Mouse (Mus musculus) large intestine, adult 2 months (tissue): ENCODE results near the gene Pfkm. TPM values are rescaled to one million over a fixed set of nuclear protein-coding genes. Genes with fewer than 3 reads are reported as not detected.

Experiments used
- DNase-seq: peaks from one replicate; pipeline ENCODE4 v3.0.0-alpha.2; 2012; ENCODE audit warnings: low read depth, low spot score
- WGBS: fragments of 180-500 bp; shearing (Covaris S2); methylation state at CpG from one replicate; pipeline ENCODE4 v1.1.7; 2018; 5-methylcytosine and 5-hydroxymethylcytosine counted together
- polyA plus RNA-seq: library from polyadenylated mRNA; depleted of rRNA; stranded (reverse); fragments of >200 nt; gene quantifications from 2 replicates; pipeline ENCODE4 v1.2.3, GENCODE M21; 2012; rRNA removed

Pfkm gene
- polyA plus RNA-seq, 1 experiment, result 8.3 TPM

DNA sequence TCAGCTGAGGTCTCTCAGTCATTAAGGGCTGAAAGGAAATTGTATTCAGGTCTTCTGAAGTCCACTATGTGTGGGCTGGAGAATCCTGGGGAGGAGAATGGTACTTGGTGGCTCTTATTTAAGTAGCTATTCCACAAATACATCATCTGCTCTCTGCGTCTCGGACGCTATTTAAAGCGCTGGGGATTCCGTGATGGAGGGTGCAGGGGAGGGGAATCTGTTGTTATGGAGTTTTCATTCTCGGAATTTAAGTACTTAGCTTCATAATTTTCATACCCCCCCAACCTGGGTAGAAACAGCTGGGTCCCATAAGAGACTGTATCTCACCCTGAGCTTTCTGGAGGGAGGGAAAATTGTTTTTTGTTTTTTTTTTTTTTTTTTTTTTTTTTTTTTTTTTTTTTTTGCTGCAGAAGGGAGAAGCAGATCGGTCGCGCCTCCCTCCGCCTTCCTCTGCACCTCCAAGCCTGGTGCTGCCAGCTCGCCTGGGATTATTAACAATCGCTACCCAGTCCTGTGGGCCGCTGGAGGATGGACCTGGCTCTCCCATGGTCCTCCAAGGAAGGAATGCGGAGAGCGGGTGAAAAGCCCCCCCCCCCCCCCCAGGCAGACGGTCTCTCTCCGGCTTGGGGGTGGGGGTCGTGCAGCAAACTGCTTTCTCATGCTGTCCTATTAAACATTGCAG, 74.7 kb downstream of the Pfkm start, which contains the start of gene Ccdc184:
Gene Ccdc184, plus strand, starts transcription at position 196 of the 682 bp plus-strand sequence.
- 8% methylated on average over 18 of the region's 18 CpGs for WGBS
- no peak for DNase-seq

GRCm38 (mm10) chr15:98167645-98168621, 75.5 kb downstream of the Pfkm start:
- 3% methylated on average over 69 of the region's 69 CpGs for WGBS
- no peak for DNase-seq

DNA sequence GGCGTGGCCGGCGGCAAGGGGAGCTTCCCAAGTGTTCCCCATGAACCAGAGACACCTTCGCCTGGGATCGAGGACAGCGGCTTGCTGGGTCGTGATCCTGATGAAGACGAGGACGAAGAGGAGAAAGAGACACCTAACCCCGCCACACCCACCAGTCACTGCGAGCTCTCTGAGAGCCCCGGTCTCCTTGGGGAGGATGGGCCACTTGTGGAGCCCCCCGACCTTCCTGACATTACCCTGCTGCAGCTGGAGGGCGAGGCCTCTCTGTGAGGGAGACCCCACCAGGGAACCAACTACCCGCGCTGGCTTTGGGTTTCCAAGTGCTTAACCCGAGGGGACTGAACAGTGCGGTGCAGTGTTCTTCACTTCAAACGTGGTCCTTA, 76.2 kb downstream of the Pfkm start:
- WGBS, result 14% methylated on average over 19 of the region's 19 CpGs
- DNase-seq, result no peak

GRCm38 (mm10) chr15:98170365-98170764, 78.0 kb downstream of the Pfkm start:
- WGBS, result 26% methylated on average over 7 of the region's 7 CpGs
- DNase-seq, result no peak

- no peak for DNase-seq
- WGBS, result 67% methylated on average over 9 of the region's 9 CpGs
Measured at GRCm38 (mm10) chr15:98170917-98171316, 78.5 kb downstream of the Pfkm start.

- 31% methylated on average over 5 of the region's 5 CpGs for WGBS
Measured at GRCm38 (mm10) chr15:98172113-98172512, 79.7 kb downstream of the Pfkm start.

DNA sequence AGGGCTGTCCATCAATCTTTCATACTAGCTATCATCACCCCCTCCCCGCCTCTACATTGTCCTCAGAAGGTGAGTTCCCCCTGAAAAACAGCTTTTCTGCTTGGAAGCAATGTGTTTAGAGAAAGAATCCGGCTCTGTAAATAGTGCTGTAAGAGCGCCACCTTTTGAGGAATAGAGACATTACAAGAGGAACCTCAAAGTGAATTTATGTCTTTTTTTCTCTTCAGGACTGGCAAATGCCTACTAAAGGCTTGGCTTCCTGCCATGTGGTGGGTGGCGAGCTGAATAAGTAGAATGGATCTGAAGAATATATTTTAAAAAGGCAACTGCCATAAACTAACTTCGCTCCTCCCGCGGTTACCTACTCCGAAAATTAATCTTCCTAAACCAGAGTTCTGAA, 81.4 kb downstream of the Pfkm start:
- WGBS, result 34% methylated on average over 8 of the region's 8 CpGs
- DNase-seq, result no peak

More at GRCm38 (mm10) chr15:98172113-98172512, 79.7 kb downstream of the Pfkm start:
- DNase-seq, result no peak

DNA sequence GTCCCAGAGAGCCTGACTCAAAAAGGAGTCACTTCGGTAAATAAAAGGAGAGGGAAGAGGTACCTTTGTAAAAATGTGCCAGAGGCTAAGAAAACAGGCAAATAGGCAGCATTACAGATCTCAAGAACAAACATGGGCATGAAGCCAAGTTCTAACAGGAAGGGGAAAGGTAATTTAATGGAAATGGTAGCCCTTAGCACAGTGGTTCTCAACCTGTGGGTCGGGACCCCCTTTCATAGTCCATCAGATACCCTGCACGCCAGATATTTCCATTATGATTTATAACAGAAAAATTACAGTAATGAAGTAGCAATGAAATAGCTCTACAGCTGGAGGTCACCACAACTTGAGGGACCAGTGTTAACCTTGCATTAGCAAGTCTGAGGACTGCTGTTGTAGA, 84.9 kb downstream of the Pfkm start:
- no peak for DNase-seq
- 30% methylated on average over 3 of the region's 3 CpGs for WGBS

- WGBS, result 13% methylated on average over 26 of the region's 26 CpGs
- no peak for DNase-seq
Measured at GRCm38 (mm10) chr15:98180567-98181131, 88.3 kb downstream of the Pfkm start.

- peak; percentile 57 for DNase-seq
- WGBS, result 1% methylated on average over 30 of the region's 30 CpGs
Measured at GRCm38 (mm10) chr15:98181132-98181711, 88.8 kb downstream of the Pfkm start.

Other genes with a start within 250 kb of the Pfkm start
- 22.9 and 23.1 TPM in 2 replicates for gene Hdac7, start 248.1 kb upstream of the Pfkm start, polyA plus RNA-seq
- gene Vdr, start 182.0 kb upstream of the Pfkm start, polyA plus RNA-seq, result 93.3 and 165 TPM in 2 replicates
- 26.5 and 28.6 TPM in 2 replicates for gene Tmem106c, start 128.4 kb upstream of the Pfkm start, polyA plus RNA-seq
- gene Col2a1, start 87.9 kb upstream of the Pfkm start, polyA plus RNA-seq, result not detected in 2 replicates
- 9.3 and 12.1 TPM in 2 replicates for gene Senp1, start 1.2 kb downstream of the Pfkm start, polyA plus RNA-seq
- 32.8 and 43.9 TPM in 2 replicates for gene Asb8, start 73.0 kb downstream of the Pfkm start, polyA plus RNA-seq
- 0.33 TPM in 2 replicates for gene Ccdc184, start 74.6 kb downstream of the Pfkm start, polyA plus RNA-seq
- gene Olfr288, start 103.0 kb downstream of the Pfkm start, polyA plus RNA-seq, result not detected in 2 replicates
- 0.07 TPM in 1 of 2 replicates, not detected in the other for gene Gm44579, start 128.4 kb downstream of the Pfkm start, polyA plus RNA-seq
- 0.27 and 0.40 TPM in 2 replicates for gene Olfr287, start 128.5 kb downstream of the Pfkm start, polyA plus RNA-seq
- 0.12 and 0.14 TPM in 2 replicates for gene Olfr286, start 141.9 kb downstream of the Pfkm start, polyA plus RNA-seq
- gene H1fnt, start 164.7 kb downstream of the Pfkm start, polyA plus RNA-seq, result not detected in 2 replicates
- gene Zfp641, start 203.6 kb downstream of the Pfkm start, polyA plus RNA-seq, result 0.30 and 0.49 TPM in 2 replicates
- gene Olfr285, start 224.8 kb downstream of the Pfkm start, polyA plus RNA-seq, result not detected in 2 replicates
- gene Olfr284, start 248.4 kb downstream of the Pfkm start, polyA plus RNA-seq, result not detected in 2 replicates